Mouse (Mus musculus): ENCODE data around the gene Sirt1. TPM values are rescaled to one million over a fixed set of nuclear protein-coding genes. Genes with fewer than 3 reads are reported as not detected.
A peak's percentile ranks its signal among the peaks of the same experiment; 100 is the strongest.

Gene Sirt1
- polyA plus RNA-seq, 2 experiments: 3.8 to 8.4 TPM

GRCm38 (mm10) chr10:63428243-63429022 is 46.9 kb upstream of the Sirt1 start:
- DNase-seq (ENCODE audit: low read depth in 3 of 3, low spot score in 3 of 3) (no peak), ATAC-seq (ENCODE audit: insufficient read depth) (no peak)
- WGBS (ENCODE audit: insufficient replicate concordance): 15% methylated on average over 19 of the region's 19 CpGs
- Histone ChIP-seq H3K4me2 (ENCODE audit: low read depth) (peak overlapping the region; percentile 96), H3K9me3 (ENCODE audit: control insufficient read depth, low read length) (no peaks in the 10 kb centered on the region), H3K4me3 (ENCODE audit: insufficient read depth in 1 of 2, low read depth in 2 of 2, low read length in 2 of 2) (peak overlapping the region; percentile 66 to 81), H3K36me3 (replicated peaks; ENCODE audit: control insufficient read depth, insufficient read depth, low read depth) (no peaks in the 10 kb centered on the region), H3K27ac (no peak overlapping the region), H3K9ac (replicated peaks) (peak overlapping the region; percentile 59), H3K4me1 (replicated peaks; ENCODE audit: control insufficient read depth in 2 of 2, insufficient read depth in 2 of 2, low read length in 1 of 2) (peaks cover 10% of the 10 kb centered on the region in 2 experiments), H3K27me3 (ENCODE audit: control insufficient read depth, insufficient read depth, low read length) (no peaks in the 10 kb centered on the region)
- TF ChIP-seq CTCF (IDR thresholded peaks at IDR 0.05; ENCODE audit: low read depth) (no peak), EP300 (IDR thresholded peaks at IDR 0.05; ENCODE audit: low read depth) (no peak)

- Histone ChIP-seq H3K4me3 (ENCODE audit: insufficient read depth in 1 of 2, low read depth in 2 of 2, low read length in 2 of 2) (no peak overlapping the region), H3K9ac (replicated peaks) (no peak overlapping the region), H3K4me1 (replicated peaks; ENCODE audit: control insufficient read depth in 2 of 2, insufficient read depth in 2 of 2, low read length in 1 of 2) (peaks cover 17% of the 10 kb centered on the region in 2 experiments), H3K9me3 (ENCODE audit: control insufficient read depth, low read length) (no peaks in the 10 kb centered on the region), H3K27ac (no peak overlapping the region), H3K36me3 (replicated peaks; ENCODE audit: control insufficient read depth, insufficient read depth, low read depth) (no peaks in the 10 kb centered on the region), H3K4me2 (ENCODE audit: low read depth) (no peak overlapping the region), H3K27me3 (ENCODE audit: control insufficient read depth, insufficient read depth, low read length) (no peaks in the 10 kb centered on the region)
- WGBS (ENCODE audit: insufficient replicate concordance): 71% methylated on average over 8 of the region's 8 CpGs
- DNase-seq (ENCODE audit: low read depth in 3 of 3, low spot score in 3 of 3) (no peak), ATAC-seq (ENCODE audit: insufficient read depth) (no peak)
- no peak for TF ChIP-seq CTCF (IDR thresholded peaks at IDR 0.05; ENCODE audit: low read depth)
- TF ChIP-seq EP300 (IDR thresholded peaks at IDR 0.05; ENCODE audit: low read depth): no peak
These were observed 45.6 kb upstream of the Sirt1 start for GRCm38 (mm10) chr10:63427146-63427545.

DNA sequence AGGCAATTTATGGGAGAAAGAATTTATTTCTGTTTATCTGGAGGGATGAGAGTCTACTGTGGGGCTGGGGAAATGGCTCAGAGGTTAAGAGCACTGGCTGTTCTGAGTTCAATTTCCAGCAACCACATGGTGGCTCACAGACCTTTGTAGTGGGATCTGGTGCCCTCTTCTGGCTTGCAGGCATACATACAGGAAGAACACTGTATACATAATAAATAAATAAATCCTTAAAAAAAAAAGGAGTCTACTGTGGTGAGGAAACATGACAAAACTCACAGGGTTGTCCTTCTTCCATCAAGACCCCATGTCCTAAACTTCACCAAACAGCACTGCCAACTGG is 42.9 kb upstream of the Sirt1 start:
- DNase-seq (ENCODE audit: low read depth in 3 of 3, low spot score in 3 of 3): peak in 1 of 3 experiments; percentile 51
- Histone ChIP-seq H3K36me3 (replicated peaks; ENCODE audit: control insufficient read depth, insufficient read depth, low read depth) (no peaks in the 10 kb centered on the region), H3K4me2 (ENCODE audit: low read depth) (no peak overlapping the region), H3K4me3 (ENCODE audit: insufficient read depth in 1 of 2, low read depth in 2 of 2, low read length in 2 of 2) (no peak overlapping the region), H3K4me1 (replicated peaks; ENCODE audit: control insufficient read depth in 2 of 2, insufficient read depth in 2 of 2, low read length in 1 of 2) (peaks cover 15% of the 10 kb centered on the region in 2 experiments), H3K9me3 (ENCODE audit: control insufficient read depth, low read length) (no peaks in the 10 kb centered on the region), H3K27ac (no peak overlapping the region), H3K9ac (replicated peaks) (no peak overlapping the region), H3K27me3 (ENCODE audit: control insufficient read depth, insufficient read depth, low read length) (no peaks in the 10 kb centered on the region)
- no peak for ATAC-seq (ENCODE audit: insufficient read depth)
- TF ChIP-seq EP300 (IDR thresholded peaks at IDR 0.05; ENCODE audit: low read depth): no peak
- peak; percentile 76 for TF ChIP-seq CTCF (IDR thresholded peaks at IDR 0.05; ENCODE audit: low read depth)

DNA sequence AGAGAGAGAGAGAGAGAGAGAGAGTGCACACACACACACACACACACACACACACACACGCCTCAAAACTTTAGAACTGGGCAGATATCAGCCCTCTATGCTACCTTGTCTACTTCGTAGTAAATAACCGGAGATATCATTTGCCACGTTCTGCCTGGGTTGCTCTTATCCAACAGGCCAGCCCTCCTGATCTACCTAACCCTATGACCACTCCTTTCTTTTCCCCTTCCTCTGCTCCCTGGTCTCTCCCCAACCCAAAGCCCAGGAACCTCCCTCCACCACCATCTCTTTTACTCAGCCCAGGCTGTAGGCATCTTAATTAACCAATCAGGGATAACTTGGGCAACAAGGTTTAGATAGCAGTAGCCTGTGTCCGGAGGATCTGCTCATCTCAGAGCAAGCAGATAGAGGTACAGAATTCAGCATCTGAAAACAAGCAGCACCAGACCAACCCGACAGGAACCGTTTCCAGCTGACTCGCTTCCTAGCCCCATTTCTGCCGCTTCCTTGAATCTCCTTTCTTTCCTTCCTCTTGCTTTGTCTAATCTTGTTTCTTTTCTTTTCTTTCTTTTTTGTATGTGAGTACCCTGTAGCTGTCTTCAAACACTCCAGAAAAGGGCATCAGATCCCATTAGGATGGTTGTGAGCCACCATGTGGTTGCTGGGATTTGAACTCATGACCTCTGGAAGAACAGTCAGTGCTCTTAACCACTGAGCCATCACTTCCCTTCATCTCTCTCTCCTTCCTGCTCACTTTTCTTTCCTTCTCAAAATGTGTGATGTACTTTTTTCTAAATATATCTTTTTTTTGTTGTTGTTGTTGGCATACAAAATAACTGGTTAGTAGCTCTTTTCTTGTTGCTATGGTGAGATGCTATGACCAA is 42.3 kb upstream of the Sirt1 start:
- peak; percentile 82 for ATAC-seq (ENCODE audit: insufficient read depth)

DNA sequence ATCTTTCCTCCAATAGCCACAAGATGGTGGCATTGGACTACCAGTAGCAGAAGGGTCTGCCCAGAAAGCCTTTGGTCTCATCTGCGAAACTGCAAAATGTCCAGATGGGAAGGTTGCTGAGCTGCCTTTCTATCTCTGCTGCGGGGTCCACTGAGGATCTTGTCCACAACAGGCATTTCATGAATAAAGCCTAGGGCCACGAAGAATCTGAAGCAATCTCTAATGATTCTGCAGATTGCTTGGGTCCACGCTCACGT is 41.2 kb upstream of the Sirt1 start:
- H3K4me1 ChIP-seq (replicated peaks; ENCODE audit: control insufficient read depth in 2 of 2, insufficient read depth in 2 of 2, low read length in 1 of 2): peaks cover 12 to 15% of the 10 kb centered on the region in 2 experiments
- no peaks in the 10 kb centered on the region for H3K36me3 ChIP-seq (replicated peaks; ENCODE audit: control insufficient read depth, insufficient read depth, low read depth)
- no peak overlapping the region for H3K9ac ChIP-seq (replicated peaks)
- no peak for ATAC-seq (ENCODE audit: insufficient read depth)
- H3K27me3 ChIP-seq (ENCODE audit: control insufficient read depth, insufficient read depth, low read length): no peaks in the 10 kb centered on the region
- WGBS (ENCODE audit: insufficient replicate concordance): 76% methylated on average over 5 of the region's 5 CpGs
- H3K9me3 ChIP-seq (ENCODE audit: control insufficient read depth, low read length): no peaks in the 10 kb centered on the region
- no peak overlapping the region for H3K4me2 ChIP-seq (ENCODE audit: low read depth)
- DNase-seq (ENCODE audit: low read depth in 3 of 3, low spot score in 3 of 3): no peak
- TF ChIP-seq CTCF (IDR thresholded peaks at IDR 0.05; ENCODE audit: low read depth) (no peak), EP300 (IDR thresholded peaks at IDR 0.05; ENCODE audit: low read depth) (no peak)
- H3K4me3 ChIP-seq (ENCODE audit: insufficient read depth in 1 of 2, low read depth in 2 of 2, low read length in 2 of 2): no peak overlapping the region
- H3K27ac ChIP-seq: 0 out of 2 replicates have a peak overlapping the region, but pooled peaks have one; percentile 3

More for the DNA sequence above, 42.3 kb upstream of the Sirt1 start:
- DNase-seq (ENCODE audit: low read depth in 3 of 3, low spot score in 3 of 3): peak in 2 of 3 experiments; percentile 48 to 50
- H3K4me3 ChIP-seq (ENCODE audit: insufficient read depth in 1 of 2, low read depth in 2 of 2, low read length in 2 of 2): no peak overlapping the region
- no peaks in the 10 kb centered on the region for H3K36me3 ChIP-seq (replicated peaks; ENCODE audit: control insufficient read depth, insufficient read depth, low read depth)
- TF ChIP-seq CTCF (IDR thresholded peaks at IDR 0.05; ENCODE audit: low read depth) (no peak), EP300 (IDR thresholded peaks at IDR 0.05; ENCODE audit: low read depth) (peak; percentile 57)
- WGBS (ENCODE audit: insufficient replicate concordance): 33% methylated on average over 9 of the region's 9 CpGs
- H3K4me2 ChIP-seq (ENCODE audit: low read depth): peak overlapping the region; percentile 33
- peaks cover 15% of the 10 kb centered on the region in 2 experiments for H3K4me1 ChIP-seq (replicated peaks; ENCODE audit: control insufficient read depth in 2 of 2, insufficient read depth in 2 of 2, low read length in 1 of 2)
- no peaks in the 10 kb centered on the region for H3K27me3 ChIP-seq (ENCODE audit: control insufficient read depth, insufficient read depth, low read length)
- H3K9ac ChIP-seq (replicated peaks): no peak overlapping the region; the same call in 1 of the 2 replicates
- peak overlapping the region; percentile 63 for H3K27ac ChIP-seq
- H3K9me3 ChIP-seq (ENCODE audit: control insufficient read depth, low read length): no peaks in the 10 kb centered on the region
